Mouse (Mus musculus) testis, adult 2 months (tissue): ENCODE results near the gene Cdhr3.

ENCODE experiments used
- CTCF ChIP-seq: fragments of 200-500 bp; IDR thresholded peaks from 2 replicates; pipeline ENCODE4 v1.5.1; 2012; ENCODE audit warnings: low read depth, mild to moderate bottlenecking, inconsistent platforms, low read length, moderate library complexity; ENCODE audit not compliant: control insufficient read depth, insufficient read depth, insufficient replicate concordance
- POLR2A ChIP-seq: fragments of 200-500 bp; IDR thresholded peaks from 2 replicates; pipeline ENCODE4 v1.6.1; 2012; ENCODE audit warnings: low read depth, mild to moderate bottlenecking, inconsistent platforms, low read length, moderate library complexity; ENCODE audit not compliant: control insufficient read depth

DNA sequence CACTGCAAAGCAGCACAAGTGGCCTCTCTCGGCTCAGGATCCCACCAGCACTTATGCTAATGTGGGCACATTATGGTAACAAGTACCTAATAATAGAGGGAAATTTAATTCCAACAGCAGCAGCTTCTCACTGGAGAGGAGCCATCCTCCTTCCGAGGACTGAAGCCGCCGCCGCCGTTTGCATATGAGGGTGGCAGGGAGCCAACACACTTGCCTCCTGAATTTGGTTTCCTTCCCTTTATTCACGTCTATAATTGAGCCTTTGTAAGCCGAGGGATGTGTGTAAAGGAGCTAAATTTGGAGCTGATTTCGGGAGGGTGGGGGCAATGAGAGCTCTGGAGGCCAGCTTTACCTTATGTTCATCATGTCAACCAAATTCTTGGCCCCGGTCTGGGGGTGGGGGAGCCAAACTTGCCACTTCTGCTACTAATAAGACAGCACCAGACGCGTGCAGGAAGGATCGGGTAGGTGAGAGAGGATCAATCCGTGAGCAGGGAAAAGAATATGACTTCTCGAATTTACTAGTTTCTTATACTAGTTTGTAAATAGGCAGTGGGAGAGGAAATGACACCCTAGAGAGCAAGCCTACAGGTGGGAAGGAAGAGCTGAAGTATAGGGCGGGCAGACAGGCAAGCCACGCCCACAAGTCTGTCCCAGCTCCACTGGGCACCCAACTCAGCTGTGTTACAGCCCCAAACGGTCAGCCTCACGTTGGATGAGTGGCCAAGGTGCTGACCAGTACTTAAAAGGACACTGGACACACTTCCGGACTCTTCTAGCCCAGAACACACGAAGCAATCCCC lies 56.8 kb downstream of the Cdhr3 start:
- TF ChIP-seq CTCF (no peak), POLR2A (no peak)
